Mouse (Mus musculus) bone marrow, adult 2 months (tissue): ENCODE results near the gene D1Pas1.

Source experiments
- CTCF ChIP-seq: fragments of 200-500 bp; IDR thresholded peaks from 2 replicates; pipeline ENCODE4 v1.5.1; 2011; ENCODE audit warnings: low read length, control low read depth; ENCODE audit not compliant: control insufficient read depth, insufficient read depth
- POLR2A ChIP-seq: fragments of 200-500 bp; IDR thresholded peaks from 2 replicates; pipeline ENCODE4 v1.6.1; 2011; ENCODE audit warnings: low read depth, mild to moderate bottlenecking, control low read depth, low read length, borderline replicate concordance; ENCODE audit not compliant: control insufficient read depth

DNA sequence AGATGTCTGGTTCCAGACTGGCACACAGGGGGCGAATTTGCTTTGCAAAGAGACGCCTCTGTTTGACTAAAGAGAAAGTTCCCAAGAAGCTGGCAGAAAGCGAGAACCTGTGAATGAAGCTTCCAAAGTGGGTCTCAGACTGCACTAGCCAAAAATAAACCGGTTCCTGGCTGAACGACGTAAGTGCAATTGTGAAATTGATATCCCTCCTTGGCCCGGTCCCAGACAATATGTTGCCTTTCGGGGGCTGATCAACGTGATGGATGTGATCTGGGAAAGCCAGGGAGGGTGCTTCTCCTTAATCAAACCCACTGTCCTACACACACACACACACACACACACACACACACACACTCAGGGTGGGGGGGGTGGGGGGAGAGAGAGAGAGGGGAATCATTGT, 41.8 kb upstream of the D1Pas1 start:
- TF ChIP-seq POLR2A = no peak
- no peak for TF ChIP-seq CTCF
